Mouse (Mus musculus): ENCODE measurements at regions not wholly inside any gene's neighbourhood (a gene's known extent, or its start where the extent isn't known, plus 50 kb on each side); places are given as distances from the start of the nearest gene placed in this dataset.

GRCm38 (mm10) chr1:184275396-184275795 is 241.3 kb upstream of the 1700056E22Rik start:
- no peak overlapping the region for H3K4me3 ChIP-seq
- no peak for ATAC-seq (ENCODE audit: insufficient number of reproducible peaks, insufficient read depth, low FRiP score, low TSS enrichment)
- no peak overlapping the region for H3K27ac ChIP-seq
- 0 out of 2 replicates have a peak, but pooled peaks cover 4% of the 10 kb centered on the region for H3K27me3 ChIP-seq
- H3K4me2 ChIP-seq (replicated peaks): no peak overlapping the region
- no peaks in the 10 kb centered on the region for H3K36me3 ChIP-seq
- 91% methylated on average over 3 of the region's 3 CpGs for WGBS
- no peaks in the 10 kb centered on the region for H3K4me1 ChIP-seq
- no peak overlapping the region for H3K9ac ChIP-seq
- H3K9me3 ChIP-seq: no peaks in the 10 kb centered on the region

DNA sequence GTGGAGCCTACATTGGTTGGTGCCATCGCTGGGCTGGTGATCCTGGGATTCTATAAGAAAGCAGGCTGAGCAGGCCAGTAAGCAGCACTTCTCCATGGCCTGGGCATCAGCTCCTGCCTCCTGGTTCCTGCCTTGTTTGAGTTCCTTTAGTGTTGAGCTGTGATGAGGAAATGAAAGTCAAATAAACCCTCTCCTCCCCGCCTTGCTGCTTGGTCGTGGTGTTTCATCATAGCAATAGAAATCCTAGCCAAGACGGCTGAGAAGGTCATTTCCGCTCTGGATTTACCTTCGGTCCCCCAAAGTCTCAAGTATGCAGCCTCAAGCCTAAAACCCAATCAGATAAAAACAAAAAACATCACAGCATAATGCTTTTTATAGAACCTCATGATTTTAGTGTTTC is 240.6 kb upstream of the 1700056E22Rik start:
- Histone ChIP-seq H3K4me1 (no peaks in the 10 kb centered on the region), H3K36me3 (no peaks in the 10 kb centered on the region), H3K27ac (no peak overlapping the region), H3K4me3 (no peak overlapping the region), H3K4me2 (replicated peaks) (no peak overlapping the region), H3K9me3 (no peaks in the 10 kb centered on the region), H3K27me3 (0 out of 2 replicates have a peak, but pooled peaks cover 4% of the 10 kb centered on the region), H3K9ac (no peak overlapping the region)
- WGBS: 84% methylated on average over 6 of the region's 6 CpGs
- ATAC-seq (ENCODE audit: insufficient number of reproducible peaks, insufficient read depth, low FRiP score, low TSS enrichment): no peak

DNA sequence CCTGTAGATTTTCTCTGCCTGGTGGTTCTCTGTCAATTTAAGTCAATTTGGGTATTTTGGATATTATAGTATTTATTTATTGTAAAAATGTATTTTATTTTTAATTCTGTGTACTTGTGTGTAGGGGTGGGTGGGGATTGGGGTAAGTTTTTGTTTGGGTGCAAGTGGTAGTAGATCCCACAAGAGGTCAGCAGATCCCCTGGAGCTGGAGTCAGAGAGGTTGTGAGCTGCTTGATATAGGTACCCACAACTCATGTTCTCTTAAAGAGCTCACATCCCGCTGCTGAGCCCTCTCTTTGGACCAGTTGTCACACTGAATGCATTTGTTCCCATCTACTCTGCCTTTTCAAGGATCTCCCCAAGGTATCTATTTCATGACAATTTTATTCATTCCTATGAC is 239.6 kb upstream of the 1700056E22Rik start:
- Histone ChIP-seq H3K27ac (no peak overlapping the region), H3K4me1 (no peaks in the 10 kb centered on the region), H3K36me3 (no peaks in the 10 kb centered on the region), H3K4me3 (no peak overlapping the region), H3K9ac (no peak overlapping the region), H3K9me3 (no peaks in the 10 kb centered on the region), H3K4me2 (replicated peaks) (no peak overlapping the region), H3K27me3 (0 out of 2 replicates have a peak, but pooled peaks cover 4% of the 10 kb centered on the region)
- WGBS: 76% methylated on average over 1 of the region's 1 CpGs
- no peak for ATAC-seq (ENCODE audit: insufficient number of reproducible peaks, insufficient read depth, low FRiP score, low TSS enrichment)

DNA sequence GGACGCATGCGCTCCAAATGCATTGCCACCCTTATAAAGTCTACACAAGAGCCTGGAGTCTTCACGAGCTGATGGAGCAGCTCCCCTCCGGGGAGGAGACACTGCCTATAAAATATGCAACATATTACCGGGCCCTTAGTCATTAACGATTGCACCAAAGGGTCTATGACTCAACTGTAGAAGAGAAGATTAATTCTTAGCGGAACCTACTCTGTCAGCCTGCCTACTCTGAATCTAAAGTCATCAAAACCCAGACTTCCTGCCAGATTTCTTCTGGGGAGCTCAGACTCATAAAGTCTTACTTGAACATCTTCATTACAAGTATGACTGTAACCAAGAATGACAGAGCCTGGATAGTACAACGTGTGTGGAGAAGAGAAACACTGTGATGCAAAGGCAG is 237.2 kb upstream of the 1700056E22Rik start:
- 0 out of 2 replicates have a peak, but pooled peaks cover 4% of the 10 kb centered on the region for H3K27me3 ChIP-seq
- H3K9me3 ChIP-seq: no peaks in the 10 kb centered on the region
- no peaks in the 10 kb centered on the region for H3K4me1 ChIP-seq
- H3K36me3 ChIP-seq: no peaks in the 10 kb centered on the region
- no peak overlapping the region for H3K27ac ChIP-seq
- no peak for ATAC-seq (ENCODE audit: insufficient number of reproducible peaks, insufficient read depth, low FRiP score, low TSS enrichment)
- no peak overlapping the region for H3K4me3 ChIP-seq
- no peak overlapping the region for H3K4me2 ChIP-seq (replicated peaks)
- whole genome bisulfite sequencing: 87% methylated on average over 8 of the region's 8 CpGs
- H3K9ac ChIP-seq: no peak overlapping the region

GRCm38 (mm10) chr1:184266051-184266450 is 231.9 kb upstream of the 1700056E22Rik start:
- no peak overlapping the region for H3K27ac ChIP-seq
- WGBS: 18% methylated on average over 8 of the region's 8 CpGs
- no peak overlapping the region for H3K4me3 ChIP-seq
- no peaks in the 10 kb centered on the region for H3K27me3 ChIP-seq
- no peak overlapping the region for H3K4me2 ChIP-seq (replicated peaks)
- H3K36me3 ChIP-seq: no peaks in the 10 kb centered on the region
- ATAC-seq (ENCODE audit: insufficient number of reproducible peaks, insufficient read depth, low FRiP score, low TSS enrichment): no peak
- H3K4me1 ChIP-seq: no peaks in the 10 kb centered on the region
- no peak overlapping the region for H3K9ac ChIP-seq
- no peaks in the 10 kb centered on the region for H3K9me3 ChIP-seq

DNA sequence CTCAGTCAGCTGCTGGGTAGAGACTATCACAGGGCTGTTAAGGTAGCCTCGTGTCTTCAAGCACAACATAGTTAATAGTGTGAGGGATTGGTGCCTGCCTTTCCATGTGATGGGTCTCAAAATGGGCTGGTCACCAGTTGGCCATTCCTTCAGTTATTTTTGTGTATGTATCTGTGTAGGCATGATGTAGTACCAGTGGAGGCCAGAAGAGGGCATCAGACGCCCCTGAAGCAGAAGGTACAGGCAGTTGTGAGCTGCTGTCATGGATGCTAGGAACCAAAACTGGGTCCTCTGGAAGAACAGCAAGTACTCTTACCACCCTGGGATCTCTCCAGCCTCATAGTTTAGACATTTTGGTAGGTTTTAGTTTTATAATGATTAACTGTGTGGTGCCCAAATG is 228.9 kb upstream of the 1700056E22Rik start:
- no peak overlapping the region for H3K4me2 ChIP-seq (replicated peaks)
- H3K9ac ChIP-seq: no peak overlapping the region
- H3K4me1 ChIP-seq: no peaks in the 10 kb centered on the region
- no peak overlapping the region for H3K27ac ChIP-seq
- ATAC-seq (ENCODE audit: insufficient number of reproducible peaks, insufficient read depth, low FRiP score, low TSS enrichment): no peak
- H3K9me3 ChIP-seq: no peaks in the 10 kb centered on the region
- no peaks in the 10 kb centered on the region for H3K27me3 ChIP-seq
- H3K4me3 ChIP-seq: no peak overlapping the region
- H3K36me3 ChIP-seq: no peaks in the 10 kb centered on the region
- WGBS: 54% methylated on average over 2 of the region's 2 CpGs

GRCm38 (mm10) chr1:184261385-184261727 is 227.3 kb upstream of the 1700056E22Rik start:
- no peaks in the 10 kb centered on the region for H3K4me1 ChIP-seq

DNA sequence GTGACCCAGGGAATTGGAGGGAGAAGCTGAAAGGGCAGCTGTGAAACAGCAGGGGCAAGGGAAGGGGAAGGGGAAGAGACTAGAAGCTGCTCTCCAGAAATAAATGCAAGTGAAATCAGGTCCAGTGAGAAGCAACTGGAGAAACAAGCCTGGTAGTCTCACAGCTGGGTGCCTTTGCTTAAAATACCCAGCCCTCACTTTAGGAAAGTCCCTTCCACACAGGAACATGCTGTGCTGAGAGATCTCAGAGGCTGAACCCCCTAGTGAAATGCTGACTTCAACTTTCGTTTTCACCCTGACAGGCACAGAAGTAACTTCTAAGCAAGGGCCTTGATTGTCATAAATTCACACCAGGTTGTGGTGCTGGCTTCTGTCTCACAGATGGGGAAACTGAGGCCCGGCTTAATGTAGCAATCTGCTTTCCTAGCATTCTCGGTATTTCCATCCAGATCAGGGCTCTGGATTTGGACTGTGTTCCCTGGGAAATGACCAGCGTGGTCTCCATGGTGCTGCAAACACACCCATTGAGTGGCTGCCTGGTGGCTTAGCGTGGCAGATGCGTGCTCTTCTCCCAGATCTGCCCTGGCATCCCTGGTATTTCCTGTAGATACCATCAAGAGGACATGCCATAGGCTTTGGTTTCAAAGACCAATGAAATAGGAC is 226.8 kb upstream of the 1700056E22Rik start:
- Histone ChIP-seq H3K4me2 (replicated peaks) (no peak overlapping the region), H3K9me3 (no peaks in the 10 kb centered on the region), H3K9ac (no peak overlapping the region), H3K4me3 (no peak overlapping the region), H3K27me3 (no peaks in the 10 kb centered on the region), H3K27ac (no peak overlapping the region), H3K36me3 (no peaks in the 10 kb centered on the region), H3K4me1 (no peaks in the 10 kb centered on the region)
- no peak for ATAC-seq (ENCODE audit: insufficient number of reproducible peaks, insufficient read depth, low FRiP score, low TSS enrichment)
- WGBS: 83% methylated on average over 6 of the region's 6 CpGs

More at GRCm38 (mm10) chr1:184261385-184261727, 227.3 kb upstream of the 1700056E22Rik start:
- H3K36me3 ChIP-seq: no peaks in the 10 kb centered on the region
- 86% methylated on average over 6 of the region's 6 CpGs for WGBS
- no peak overlapping the region for H3K4me2 ChIP-seq (replicated peaks)
- no peak overlapping the region for H3K4me3 ChIP-seq
- H3K9me3 ChIP-seq: no peaks in the 10 kb centered on the region
- no peaks in the 10 kb centered on the region for H3K27me3 ChIP-seq
- H3K27ac ChIP-seq: no peak overlapping the region
- ATAC-seq (ENCODE audit: insufficient number of reproducible peaks, insufficient read depth, low FRiP score, low TSS enrichment): no peak
- H3K9ac ChIP-seq: no peak overlapping the region

- Histone ChIP-seq H3K4me1 (no peaks in the 10 kb centered on the region), H3K36me3 (no peaks in the 10 kb centered on the region), H3K9ac (no peak overlapping the region), H3K9me3 (no peaks in the 10 kb centered on the region), H3K4me3 (no peak overlapping the region), H3K27ac (no peak overlapping the region), H3K4me2 (replicated peaks) (no peak overlapping the region), H3K27me3 (no peaks in the 10 kb centered on the region)
- no peak for ATAC-seq (ENCODE audit: insufficient number of reproducible peaks, insufficient read depth, low FRiP score, low TSS enrichment)
- WGBS: 83% methylated on average over 9 of the region's 9 CpGs
Measured at GRCm38 (mm10) chr1:184259853-184260252, 225.8 kb upstream of the 1700056E22Rik start.

GRCm38 (mm10) chr1:184257356-184257755 is 223.3 kb upstream of the 1700056E22Rik start:
- WGBS: 88% methylated on average over 6 of the region's 6 CpGs
- no peak for ATAC-seq (ENCODE audit: insufficient number of reproducible peaks, insufficient read depth, low FRiP score, low TSS enrichment)
- no peaks in the 10 kb centered on the region for H3K4me1 ChIP-seq
- no peaks in the 10 kb centered on the region for H3K9me3 ChIP-seq
- H3K36me3 ChIP-seq: no peaks in the 10 kb centered on the region
- no peak overlapping the region for H3K4me3 ChIP-seq
- H3K27me3 ChIP-seq: no peaks in the 10 kb centered on the region
- no peak overlapping the region for H3K9ac ChIP-seq
- no peak overlapping the region for H3K27ac ChIP-seq
- H3K4me2 ChIP-seq (replicated peaks): no peak overlapping the region

- H3K4me3 ChIP-seq: no peak overlapping the region
- 83% methylated on average over 4 of the region's 4 CpGs for WGBS
- no peak overlapping the region for H3K27ac ChIP-seq
- H3K9me3 ChIP-seq: no peaks in the 10 kb centered on the region
- H3K4me2 ChIP-seq (replicated peaks): no peak overlapping the region
- no peaks in the 10 kb centered on the region for H3K27me3 ChIP-seq
- H3K36me3 ChIP-seq: no peaks in the 10 kb centered on the region
- H3K9ac ChIP-seq: no peak overlapping the region
- ATAC-seq (ENCODE audit: insufficient number of reproducible peaks, insufficient read depth, low FRiP score, low TSS enrichment): no peak
- no peaks in the 10 kb centered on the region for H3K4me1 ChIP-seq
Measured at GRCm38 (mm10) chr1:184254951-184255350, 220.8 kb upstream of the 1700056E22Rik start.

GRCm38 (mm10) chr1:184244730-184245488 is 210.8 kb upstream of the 1700056E22Rik start:
- no peak overlapping the region for H3K27ac ChIP-seq

More at GRCm38 (mm10) chr1:184244730-184245488, 210.8 kb upstream of the 1700056E22Rik start:
- Histone ChIP-seq H3K27me3 (no peaks in the 10 kb centered on the region), H3K36me3 (no peaks in the 10 kb centered on the region), H3K9ac (no peak overlapping the region), H3K4me2 (replicated peaks) (peak overlapping the region; percentile 28), H3K9me3 (no peaks in the 10 kb centered on the region), H3K4me1 (peaks cover 6% of the 10 kb centered on the region; the same call in 1 of the 2 replicates), H3K4me3 (no peak overlapping the region)
- WGBS: 58% methylated on average over 23 of the region's 23 CpGs
- ATAC-seq (ENCODE audit: insufficient number of reproducible peaks, insufficient read depth, low FRiP score, low TSS enrichment): no peak
